Mouse (Mus musculus) liver, adult 2 months (tissue): ENCODE results near the gene Lama1. TPM values are rescaled to one million over a fixed set of nuclear protein-coding genes. Genes with fewer than 3 reads are reported as not detected.

Experiments
- DNase-seq: peaks from one replicate; pipeline ENCODE4 v3.0.0-alpha.2; 2011; ENCODE audit warnings: low read depth, low spot score; ENCODE audit errors: extremely low read depth
- H3K27ac ChIP-seq: fragments of 200-500 bp; replicated peaks from 2 replicates; pipeline ENCODE4 v1.5.1; 2012; ENCODE audit warnings: low read depth, mild to moderate bottlenecking, control low read depth, inconsistent platforms, low read length; ENCODE audit not compliant: insufficient read depth
- H3K27me3 ChIP-seq: fragments of 200-500 bp; 2 replicates; pipeline ENCODE4 v1.6.1; 2012; ENCODE audit warnings: mild to moderate bottlenecking, moderate library complexity, low read length, inconsistent platforms; ENCODE audit not compliant: control insufficient read depth, insufficient read depth
- H3K36me3 ChIP-seq: fragments of 200-500 bp; 2 replicates; pipeline ENCODE4 v1.6.1; 2012; ENCODE audit warnings: low read length, inconsistent platforms; ENCODE audit not compliant: control insufficient read depth, insufficient read depth
- H3K4me1 ChIP-seq: fragments of 200-500 bp; 2 replicates; pipeline ENCODE4 v1.6.1; 2011; ENCODE audit warnings: low read length; ENCODE audit not compliant: control insufficient read depth, insufficient read depth
- H3K4me3 ChIP-seq: fragments of 200-500 bp; 2 replicates; pipeline ENCODE4 v1.5.1; 2011; ENCODE audit warnings: low read depth, mild to moderate bottlenecking, control low read depth, low read length, moderate library complexity; ENCODE audit not compliant: insufficient read depth
- H3K79me2 ChIP-seq: fragments of 200-500 bp; 2 replicates; pipeline ENCODE4 v1.6.1; 2012; ENCODE audit warnings: inconsistent platforms, mild to moderate bottlenecking, low read length, moderate library complexity; ENCODE audit not compliant: control insufficient read depth, insufficient read depth
- H3K9ac ChIP-seq: fragments of 200-500 bp; 2 replicates; pipeline ENCODE4 v1.6.1; 2012; ENCODE audit warnings: low read depth, mild to moderate bottlenecking, control low read depth, inconsistent platforms, low read length
- CTCF ChIP-seq: fragments of 200-500 bp; IDR thresholded peaks from 2 replicates; pipeline ENCODE4 v1.5.1; 2011; ENCODE audit warnings: low read depth, low read length, control low read depth
- POLR2A ChIP-seq: fragments of 200-500 bp; IDR thresholded peaks from 2 replicates; pipeline ENCODE4 v1.6.1; 2011; ENCODE audit warnings: low read length, control low read depth; ENCODE audit not compliant: insufficient read depth; ENCODE audit errors: extremely low read depth
- WGBS: fragments of 180-500 bp; shearing (Covaris S2); methylation state at CpG from one replicate; pipeline ENCODE4 v1.1.7; 2018; 5-methylcytosine and 5-hydroxymethylcytosine counted together
- polyA plus RNA-seq: library from polyadenylated mRNA; depleted of rRNA; stranded (reverse); fragments of >200 nt; gene quantifications from 2 replicates; pipeline ENCODE4 v1.2.3, GENCODE M21; 2012
- total RNA-seq: library from RNA; depleted of rRNA; stranded (reverse); fragments of >200 nt; gene quantifications from 2 replicates; pipeline ENCODE4 v1.2.3, GENCODE M21; 2014

Lama1 gene
- total and polyA plus RNA-seq, 2 experiments = 2.8 to 5.6 TPM

DNA sequence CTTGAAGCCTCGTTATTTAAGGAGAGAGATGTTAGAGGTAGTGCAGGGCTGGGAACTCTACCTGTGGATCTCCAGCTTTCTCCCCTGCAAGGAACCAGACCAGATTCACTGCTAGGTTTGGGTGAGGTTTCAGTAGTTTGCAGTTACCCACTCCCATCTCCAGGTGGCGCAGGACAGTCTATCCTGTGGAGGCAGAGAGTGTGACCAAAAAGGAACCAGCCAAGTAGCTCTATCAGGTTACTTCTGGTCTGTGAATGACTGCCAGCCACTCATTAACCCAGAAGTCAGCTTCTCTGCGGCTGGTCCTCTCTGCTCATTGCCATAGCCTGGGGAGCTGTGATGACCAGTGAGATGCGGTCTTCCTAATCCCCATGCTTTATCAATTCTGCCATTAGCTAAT is 82.8 kb downstream of the Lama1 start:
- DNase-seq = peak; percentile 7
- WGBS = 61% methylated on average over 4 of the region's 4 CpGs

GRCm38 (mm10) chr17:67791091-67791490 is 94.0 kb downstream of the Lama1 start:
- Histone ChIP-seq H3K27ac (no peak overlapping the region), H3K27me3 (no peaks in the 10 kb centered on the region), H3K36me3 (no peaks in the 10 kb centered on the region), H3K79me2 (no peaks in the 10 kb centered on the region), H3K4me1 (no peaks in the 10 kb centered on the region), H3K9ac (no peak overlapping the region), H3K4me3 (no peak overlapping the region)
- TF ChIP-seq CTCF (no peak), POLR2A (no peak)
- 94% methylated on average over 10 of the region's 10 CpGs for WGBS
- no peak for DNase-seq

More for the DNA sequence above, 82.8 kb downstream of the Lama1 start:
- H3K36me3 ChIP-seq = no peaks in the 10 kb centered on the region
- no peak overlapping the region for H3K4me3 ChIP-seq
- no peak for TF ChIP-seq POLR2A
- TF ChIP-seq CTCF = peak; percentile 54
- no peaks in the 10 kb centered on the region for H3K4me1 ChIP-seq
- no peak overlapping the region for H3K27ac ChIP-seq
- H3K79me2 ChIP-seq = no peaks in the 10 kb centered on the region
- H3K9ac ChIP-seq = no peak overlapping the region
- H3K27me3 ChIP-seq = no peaks in the 10 kb centered on the region

DNA sequence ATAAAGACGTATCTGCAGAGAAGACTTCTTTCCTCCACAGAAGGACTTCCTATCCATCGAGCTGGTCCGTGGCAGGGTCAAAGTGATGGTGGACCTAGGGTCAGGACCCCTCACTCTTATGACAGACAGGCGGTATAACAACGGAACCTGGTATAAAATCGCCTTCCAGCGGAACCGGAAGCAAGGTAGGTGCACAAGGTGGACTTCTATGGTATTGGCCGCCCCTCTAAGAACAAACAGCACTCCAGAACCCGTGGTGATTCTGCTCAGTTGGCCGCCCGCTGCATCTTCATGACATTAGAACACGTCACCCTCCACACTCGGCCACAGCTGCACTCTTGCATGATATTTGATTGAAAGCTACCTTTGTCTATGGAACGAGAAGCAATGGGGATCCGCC is 112.1 kb downstream of the Lama1 start:
- H3K4me3 ChIP-seq = no peak overlapping the region
- no peak for DNase-seq
- H3K9ac ChIP-seq = no peak overlapping the region
- no peaks in the 10 kb centered on the region for H3K27me3 ChIP-seq
- no peak for TF ChIP-seq CTCF
- TF ChIP-seq POLR2A = no peak
- WGBS = 90% methylated on average over 16 of the region's 16 CpGs
- no peaks in the 10 kb centered on the region for H3K4me1 ChIP-seq
- no peaks in the 10 kb centered on the region for H3K79me2 ChIP-seq
- no peaks in the 10 kb centered on the region for H3K36me3 ChIP-seq
- no peak overlapping the region for H3K27ac ChIP-seq

- H3K79me2 ChIP-seq = no peaks in the 10 kb centered on the region
- 87% methylated on average over 6 of the region's 6 CpGs for WGBS
- DNase-seq = no peak
- no peaks in the 10 kb centered on the region for H3K4me1 ChIP-seq
- no peak for TF ChIP-seq CTCF
- no peak for TF ChIP-seq POLR2A
- no peak overlapping the region for H3K4me3 ChIP-seq
- no peaks in the 10 kb centered on the region for H3K27me3 ChIP-seq
- no peaks in the 10 kb centered on the region for H3K36me3 ChIP-seq
- H3K27ac ChIP-seq = no peak overlapping the region
- H3K9ac ChIP-seq = no peak overlapping the region
Observed at GRCm38 (mm10) chr17:67813666-67814065, 116.6 kb downstream of the Lama1 start.

GRCm38 (mm10) chr17:67815720-67816119 is 118.7 kb downstream of the Lama1 start:
- H3K79me2 ChIP-seq = no peaks in the 10 kb centered on the region
- no peak overlapping the region for H3K27ac ChIP-seq
- no peak overlapping the region for H3K9ac ChIP-seq
- no peaks in the 10 kb centered on the region for H3K27me3 ChIP-seq
- DNase-seq = no peak
- no peak for TF ChIP-seq POLR2A
- TF ChIP-seq CTCF = no peak
- H3K4me3 ChIP-seq = no peak overlapping the region
- no peaks in the 10 kb centered on the region for H3K36me3 ChIP-seq
- no peaks in the 10 kb centered on the region for H3K4me1 ChIP-seq
- WGBS = 94% methylated on average over 11 of the region's 11 CpGs

- Histone ChIP-seq H3K4me1 (no peaks in the 10 kb centered on the region), H3K79me2 (no peaks in the 10 kb centered on the region), H3K4me3 (no peak overlapping the region), H3K27ac (no peak overlapping the region), H3K36me3 (no peaks in the 10 kb centered on the region), H3K9ac (no peak overlapping the region), H3K27me3 (no peaks in the 10 kb centered on the region)
- 92% methylated on average over 10 of the region's 10 CpGs for WGBS
- TF ChIP-seq POLR2A = no peak
- TF ChIP-seq CTCF = no peak
- no peak for DNase-seq
Observed at GRCm38 (mm10) chr17:67816916-67817315, 119.9 kb downstream of the Lama1 start.
